Mouse (Mus musculus) frontal cortex, postnatal 14 days (tissue): ENCODE data around the gene Fto.

Experiments
- DNase-seq, 2 experiments: peaks; one replicate each; pipeline ENCODE4 v3.0.0; 2022; ENCODE audit warnings: low spot score in 2 of 2

Fto gene

DNA sequence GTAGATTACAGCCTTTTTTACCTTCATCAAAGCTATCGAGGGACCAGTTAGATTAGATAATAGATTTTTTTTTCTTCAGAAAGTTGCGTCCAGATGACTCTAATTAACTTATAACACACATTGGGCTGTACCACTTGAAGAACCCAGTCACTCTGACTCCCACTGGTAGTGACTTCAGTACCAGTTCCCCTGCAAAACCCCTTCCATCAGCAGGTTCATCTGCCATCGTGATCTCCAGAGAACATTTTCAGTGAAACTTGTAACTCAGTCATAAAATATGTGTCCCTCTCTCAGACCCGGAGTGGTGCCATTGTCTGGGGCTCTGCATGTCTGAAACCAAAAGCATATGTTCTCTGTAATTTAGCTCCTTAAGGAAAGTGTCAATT lies 211.5 kb downstream of the Fto start:
- DNase-seq = no peak

GRCm38 (mm10) chr8:91525342-91525817 lies 212.1 kb downstream of the Fto start:
- DNase-seq = no peak

DNA sequence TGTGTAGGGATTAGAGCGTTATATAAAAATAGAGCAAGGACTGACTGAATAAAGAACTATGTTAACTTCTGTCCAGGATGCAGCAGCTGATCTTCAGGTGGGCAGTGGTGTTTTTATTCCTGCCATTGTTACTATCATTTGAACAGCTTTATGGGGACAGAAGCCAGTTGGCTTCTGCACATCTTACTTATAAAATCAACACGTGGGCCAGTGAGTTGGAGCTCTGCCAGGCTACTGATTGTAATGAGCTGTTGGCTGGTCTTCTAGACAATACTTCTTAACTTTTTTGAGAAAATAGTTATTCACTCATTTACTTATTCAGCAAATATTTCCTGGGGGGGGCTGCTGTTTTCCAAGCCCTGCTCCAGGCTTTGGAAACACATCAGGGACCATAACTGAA lies 215.6 kb downstream of the Fto start:
- DNase-seq = no peak

GRCm38 (mm10) chr8:91529699-91530098 lies 216.4 kb downstream of the Fto start:
- no peak for DNase-seq

DNA sequence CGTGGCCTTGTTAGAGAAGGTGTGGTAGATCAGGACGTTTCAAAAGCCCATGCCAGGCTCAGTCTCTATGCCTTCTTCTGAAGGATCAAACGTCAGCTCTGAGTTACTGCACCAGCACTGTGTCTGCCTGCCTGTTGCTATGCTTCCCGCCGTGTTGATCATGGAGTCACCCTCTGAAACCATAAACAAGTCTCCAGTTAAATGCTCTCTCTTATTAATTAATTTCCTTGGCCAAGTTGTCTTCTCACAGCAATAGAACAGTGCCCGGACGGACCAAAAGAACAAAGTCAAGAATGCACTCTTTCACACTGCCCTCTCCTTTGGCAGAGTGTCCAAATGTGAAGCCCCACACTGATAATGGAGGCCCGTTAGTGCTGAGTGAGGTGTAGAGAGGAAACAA lies 217.3 kb downstream of the Fto start:
- DNase-seq = no peak

GRCm38 (mm10) chr8:91531971-91532370 lies 218.6 kb downstream of the Fto start:
- peak in 1 of 2 experiments; percentile 66 for DNase-seq

GRCm38 (mm10) chr8:91532671-91533436 lies 219.5 kb downstream of the Fto start:
- no peak for DNase-seq

- no peak for DNase-seq
Measured at GRCm38 (mm10) chr8:91534752-91535151, 221.4 kb downstream of the Fto start.

DNA sequence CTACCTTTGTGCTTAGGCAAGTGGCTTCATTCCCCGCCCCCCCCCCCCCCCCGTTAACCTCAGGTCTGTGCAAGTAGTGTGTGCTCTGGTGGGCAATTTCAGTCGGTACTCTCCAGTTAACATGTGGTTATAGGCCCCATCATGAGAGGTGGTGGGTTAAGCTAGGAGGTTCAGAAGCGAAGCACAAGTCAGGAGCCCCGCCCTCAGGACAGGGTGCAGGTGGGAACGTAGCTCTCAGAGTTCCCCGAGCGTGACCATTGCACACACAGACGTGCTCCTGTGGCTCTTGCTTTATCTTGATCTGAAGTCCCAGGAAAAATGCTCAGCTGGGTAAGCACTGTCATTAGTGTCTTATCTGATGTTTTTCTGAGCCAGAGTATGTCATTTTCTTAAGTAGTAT lies 224.8 kb downstream of the Fto start:
- DNase-seq = no peak

DNA sequence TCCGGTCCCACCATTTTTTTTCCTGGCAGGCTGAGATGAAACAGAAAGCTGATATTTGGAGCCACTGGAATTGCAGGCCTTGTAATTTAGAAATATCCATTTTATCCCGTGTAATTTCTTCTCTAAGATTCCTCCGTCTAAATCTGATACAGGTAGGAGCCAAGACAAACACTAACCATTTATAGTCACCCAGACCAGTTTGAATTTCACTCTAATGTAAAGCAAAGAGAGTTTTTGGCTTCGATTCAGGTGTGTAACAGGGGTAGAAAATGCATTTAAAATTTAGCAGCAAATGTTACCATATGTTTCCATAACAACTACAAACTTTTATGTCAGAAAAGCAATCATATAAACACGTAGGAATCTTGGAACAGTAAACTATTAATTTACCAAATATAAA lies 225.6 kb downstream of the Fto start:
- DNase-seq = no peak

DNA sequence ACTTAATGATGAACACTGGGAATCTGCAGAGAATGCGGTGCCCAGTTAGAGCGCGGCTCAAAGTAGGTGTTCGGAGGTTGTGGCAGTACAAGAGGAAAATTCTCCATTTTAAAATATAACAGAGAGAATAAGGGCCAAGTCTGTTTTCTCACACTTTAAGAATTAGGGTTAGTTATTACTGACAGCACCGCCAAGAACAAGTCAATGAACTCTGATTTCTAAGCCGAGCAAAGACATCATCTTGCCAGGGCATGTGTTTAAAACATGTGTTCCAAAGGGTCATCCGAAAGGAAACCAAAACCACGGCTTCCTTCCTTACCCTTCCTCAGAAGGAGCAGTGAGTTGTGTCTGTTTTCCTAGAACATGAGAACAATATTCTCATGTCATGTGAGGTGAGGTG lies 226.3 kb downstream of the Fto start:
- no peak for DNase-seq

DNA sequence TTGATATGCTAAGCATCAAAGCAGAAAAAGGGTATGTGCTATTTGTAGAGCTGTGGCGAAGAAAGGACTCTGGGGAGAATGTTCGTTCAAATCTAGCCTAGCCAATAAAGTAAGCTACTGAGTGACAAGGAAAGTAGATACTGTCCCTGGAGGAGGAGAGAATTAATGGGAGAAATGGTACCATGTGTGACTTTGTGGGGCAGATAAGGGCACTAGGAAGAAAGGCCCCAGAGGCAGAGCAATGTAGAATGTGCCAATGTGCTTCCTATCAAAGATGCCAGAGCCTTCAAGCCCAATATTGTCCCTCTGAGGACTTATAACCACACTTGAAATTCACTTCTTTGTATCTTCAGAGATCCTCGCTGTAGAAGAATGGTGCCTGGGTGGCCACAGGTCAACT lies 227.9 kb downstream of the Fto start:
- no peak for DNase-seq

DNA sequence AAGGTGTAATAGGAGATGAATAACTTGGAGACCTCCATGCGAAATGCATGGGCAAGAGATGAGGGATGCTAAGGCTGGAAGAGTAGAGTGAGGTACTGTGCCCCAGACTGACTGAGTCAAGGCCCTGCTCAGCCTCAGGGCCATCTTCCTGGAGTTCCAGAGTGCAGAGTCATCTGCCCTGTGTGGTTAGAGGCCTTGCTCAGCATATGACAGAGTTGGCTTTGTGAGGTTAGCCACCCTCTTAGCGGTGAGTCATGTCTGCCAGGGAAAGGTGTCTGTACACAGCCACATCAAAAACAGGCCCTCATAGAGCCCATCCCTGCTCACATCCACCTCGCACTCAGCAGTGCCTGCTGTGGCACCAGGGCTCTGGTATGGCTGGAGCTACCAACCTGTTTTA lies 232.2 kb downstream of the Fto start:
- no peak for DNase-seq

DNA sequence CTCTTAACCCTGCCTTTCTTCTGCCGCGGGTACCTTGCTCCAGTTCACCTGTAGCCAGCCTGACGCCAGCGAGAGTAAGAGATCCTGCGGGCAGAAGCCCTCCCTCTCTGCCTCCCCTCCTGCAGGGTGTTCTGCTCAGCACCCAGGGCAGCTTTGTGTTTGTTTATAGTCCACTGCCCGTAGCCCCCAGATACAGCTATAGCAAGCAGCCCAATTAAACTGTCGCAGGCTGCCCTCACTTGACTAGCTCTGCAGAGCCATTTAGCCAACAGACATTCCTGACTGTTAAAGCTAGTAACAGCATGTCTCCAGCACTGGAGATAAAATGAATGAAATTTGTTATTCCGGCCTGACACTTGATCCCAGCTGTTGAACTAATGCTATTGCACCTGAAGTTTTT lies 233.3 kb downstream of the Fto start:
- DNase-seq = no peak

DNA sequence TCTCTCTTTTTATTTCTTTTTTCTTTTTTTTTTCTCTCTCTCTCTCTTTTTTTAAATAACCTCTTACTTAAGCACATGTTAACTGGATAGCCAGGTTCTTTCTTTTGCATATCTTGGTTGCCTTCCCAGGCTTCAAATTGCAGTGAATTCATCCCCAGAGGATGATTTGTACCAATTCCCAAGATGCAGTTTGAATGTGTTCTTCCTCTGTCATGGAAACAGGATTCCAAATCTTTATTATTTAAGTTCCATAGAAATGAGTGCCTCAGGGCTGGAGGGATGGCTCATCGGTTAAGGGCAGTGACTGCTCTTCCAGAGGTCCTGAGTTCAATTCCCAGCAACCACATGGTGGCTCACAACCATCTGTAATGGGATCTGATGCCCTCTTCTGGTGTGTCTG lies 236.8 kb downstream of the Fto start:
- DNase-seq = no peak

DNA sequence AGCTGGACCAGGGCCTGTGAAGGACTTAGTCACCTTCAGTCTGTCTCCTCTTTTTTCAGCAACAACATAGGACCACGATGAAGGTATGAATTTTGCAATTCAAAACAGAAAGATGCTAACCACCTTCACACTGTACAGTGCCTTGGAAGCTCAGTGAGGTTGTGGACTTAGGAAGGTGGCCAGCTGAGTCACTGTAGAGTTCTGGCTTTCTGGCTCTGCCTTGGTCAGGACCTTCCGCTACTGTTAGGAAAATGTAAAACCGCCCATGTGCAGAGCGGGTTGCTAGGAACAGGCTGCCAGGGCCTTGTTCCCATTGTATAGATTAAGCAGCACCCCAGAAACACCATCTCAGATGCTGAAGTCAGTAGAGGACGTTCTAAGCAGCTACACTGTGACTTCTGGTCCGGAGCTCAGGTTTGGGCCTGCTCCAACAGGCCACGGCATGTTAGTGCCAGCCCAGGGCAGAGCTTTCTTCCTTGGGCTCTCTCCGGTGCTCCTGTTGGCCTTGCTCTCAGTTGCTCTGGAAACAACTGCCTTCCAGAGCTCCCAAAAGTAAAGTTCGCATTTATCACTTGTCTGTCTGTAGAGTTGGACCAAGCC lies 237.9 kb downstream of the Fto start:
- no peak for DNase-seq

DNA sequence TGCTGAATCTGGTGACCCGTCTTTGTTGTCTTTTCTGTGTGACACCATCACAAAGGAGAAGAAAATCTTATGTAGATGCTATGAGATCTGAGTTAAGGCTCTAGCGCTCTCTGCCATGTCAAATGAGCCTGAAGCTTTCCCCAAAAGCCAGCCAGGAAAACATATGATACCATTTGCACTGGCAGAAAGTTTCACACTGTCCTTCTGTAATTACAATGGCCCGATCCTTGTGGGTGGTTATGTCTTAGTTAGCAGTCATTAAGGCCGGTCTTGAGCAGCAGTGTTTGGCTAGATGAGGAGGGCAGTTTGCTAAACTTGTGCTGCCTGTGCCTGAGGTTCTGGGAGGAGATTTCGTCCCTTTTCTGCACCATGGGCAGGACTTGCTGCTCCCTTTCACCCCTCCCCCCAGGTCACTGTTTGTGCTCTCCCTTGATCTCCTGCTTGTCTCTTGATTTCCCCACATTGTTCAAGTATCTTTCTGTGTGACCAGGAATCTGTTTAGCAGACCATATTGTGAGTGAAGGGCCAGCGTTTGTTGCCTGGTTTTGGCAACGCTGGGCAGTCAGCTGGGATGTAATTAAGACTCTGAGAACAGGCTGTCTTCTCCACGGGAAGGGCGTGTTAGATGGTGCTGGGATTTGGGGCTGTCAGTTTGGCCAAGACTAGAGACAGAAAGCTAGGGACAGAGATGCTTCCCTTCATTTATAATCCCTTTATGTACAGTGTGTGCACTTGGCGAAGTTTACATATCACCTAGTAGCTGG lies 238.6 kb downstream of the Fto start:
- DNase-seq = no peak

DNA sequence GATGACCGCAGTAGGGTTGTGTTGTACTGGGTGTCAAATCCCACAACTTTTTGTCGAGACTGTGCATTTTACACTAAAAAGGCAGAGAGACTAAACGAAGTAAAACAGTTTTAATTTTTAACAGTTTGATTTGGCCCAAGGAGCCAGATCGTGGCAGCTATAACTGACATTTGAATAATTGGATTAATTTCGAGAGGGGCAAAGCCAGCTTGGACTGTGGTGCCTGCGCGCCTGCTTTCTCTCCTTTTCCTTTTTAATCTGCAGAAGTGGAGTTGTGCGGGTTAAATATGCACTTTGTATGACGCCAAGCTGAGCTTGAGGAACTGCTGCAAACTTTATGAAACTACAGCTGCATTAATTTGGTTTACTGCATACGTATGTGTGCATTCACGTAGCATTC lies 239.3 kb downstream of the Fto start:
- DNase-seq = no peak

- DNase-seq = no peak
Measured at GRCm38 (mm10) chr8:91553387-91553786, 240.1 kb downstream of the Fto start.

DNA sequence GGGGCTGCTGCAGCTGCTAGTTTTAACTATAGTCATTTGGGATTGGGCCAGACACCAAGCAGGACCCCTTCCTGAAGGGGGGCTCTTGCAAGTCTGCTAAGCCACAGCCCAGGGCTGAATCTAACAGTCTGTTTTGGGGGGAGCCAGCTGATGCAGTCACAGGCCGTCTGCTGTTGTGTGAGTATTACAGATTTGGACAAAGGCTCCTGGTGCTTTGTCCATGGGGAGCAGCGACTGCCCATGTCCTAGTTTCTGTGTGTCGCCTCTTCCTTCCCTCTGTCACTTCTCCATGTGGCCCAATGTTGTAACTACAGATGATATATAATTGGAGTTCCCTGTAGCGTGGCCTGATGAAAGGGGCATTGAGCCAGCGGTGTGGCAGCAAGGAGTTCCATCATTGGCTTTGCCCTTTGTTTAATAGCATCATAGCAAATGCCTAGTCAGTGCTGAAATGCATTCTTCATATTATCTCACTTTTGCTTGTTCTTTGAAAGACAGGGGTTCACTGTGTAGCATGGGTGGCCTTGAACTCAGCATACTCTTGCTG lies 243.8 kb downstream of the Fto start:
- no peak for DNase-seq

- DNase-seq = no peak
Measured at GRCm38 (mm10) chr8:91558408-91558807, 245.1 kb downstream of the Fto start.

- no peak for DNase-seq
Measured at GRCm38 (mm10) chr8:91560017-91560591, 246.8 kb downstream of the Fto start.
